Mouse (Mus musculus) v-Abl transformed pro-B cells (cell line): ENCODE results near the gene Gm648.
"Not testable (repeated sequence)": the region's sequence is repeated elsewhere in the genome, so short reads cannot be mapped to it uniquely, and the experiment has no call there.

Source experiments
- in situ Hi-C, 2 experiments: fragments of 400-800 bp; cut with MboI; formaldehyde crosslinking; loops; one replicate each; pipeline ENCODE4 v1.15.1; 2025; ENCODE audit not compliant: unreplicated experiment in 2 of 2

The Gm648 gene

GRCm38 (mm10) chrX:56549506-56549905 lies at the start of gene Gm648:
Gene Gm648 (minus strand): TSS chrX:56549606.
- in situ Hi-C loops = loop anchor here (10.0 to 25.0 kb wide), 2 partner anchors 245 to 1113 kb away; no protein-coding TSS in a partner anchor

DNA sequence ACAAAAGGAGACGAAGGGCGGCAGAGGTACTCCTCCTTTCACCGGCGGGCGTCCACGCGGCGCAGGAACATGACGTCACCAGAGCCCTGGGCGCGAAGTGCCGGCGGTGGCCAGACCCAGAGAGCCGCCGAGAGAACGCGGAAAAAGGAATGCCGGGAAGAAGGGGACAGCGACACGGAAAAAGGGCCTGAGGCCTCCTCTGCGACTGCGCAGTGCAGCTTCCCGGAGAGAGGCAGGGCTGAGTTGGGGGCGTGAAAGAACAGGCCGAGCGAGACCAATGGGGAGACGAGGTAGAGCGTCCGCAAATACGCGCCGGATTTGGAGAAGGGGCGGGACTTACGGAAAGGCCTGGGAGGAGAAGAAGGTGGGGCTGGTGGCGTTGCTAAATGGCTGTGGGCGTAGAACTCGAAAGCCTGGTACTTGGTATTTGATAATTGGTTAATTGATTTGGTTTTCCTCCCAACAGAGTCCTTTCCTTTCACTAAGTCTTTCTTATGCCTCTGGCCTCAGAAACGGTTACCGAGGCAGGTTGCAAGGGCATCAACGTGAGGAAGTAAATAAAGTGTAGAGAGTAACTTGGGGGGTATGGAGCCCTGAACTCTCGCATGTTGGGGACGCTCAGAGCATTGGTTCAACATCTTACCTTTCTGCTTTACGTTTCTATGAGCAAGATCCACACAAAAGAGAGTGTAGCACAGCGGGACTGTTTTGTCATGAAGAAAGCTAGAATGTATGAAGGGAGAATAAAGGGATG lies 48.7 kb upstream of the Gm648 start, which contains the start of gene Mmgt1:
Gene Mmgt1 (minus strand): TSS at position 183 of the 754 bp plus-strand sequence.
- in situ Hi-C loops = loop anchor here (10.0 to 25.0 kb wide), 2 partner anchors 47 to 464 kb away; partner anchors contain the start of gene Htatsf1 (in 2 of the 2)

GRCm38 (mm10) chrX:56597219-56597886 lies 47.9 kb upstream of the Gm648 start:
- in situ Hi-C loops = loop anchor here (10.0 to 25.0 kb wide), 2 partner anchors 47 to 465 kb away; partner anchors contain the start of gene Htatsf1 (in 2 of the 2)

DNA sequence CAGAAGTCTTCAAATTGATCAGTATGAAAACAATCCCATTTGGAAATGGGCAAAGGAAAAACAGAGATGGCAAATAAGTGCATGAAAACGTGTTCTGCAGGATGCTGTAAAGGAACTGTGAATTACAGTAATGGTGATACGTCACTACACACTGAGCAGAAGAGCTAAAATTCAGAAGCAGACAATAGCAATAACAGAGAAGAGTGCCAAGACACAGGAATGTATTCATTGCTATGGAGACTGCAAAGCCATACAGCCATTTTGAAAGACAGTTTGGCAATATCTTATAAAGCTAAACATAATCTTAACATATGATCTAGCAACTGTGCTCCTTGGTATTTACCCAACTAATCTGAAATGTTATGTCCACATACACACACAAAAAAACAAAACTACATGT lies 28.8 kb upstream of the Gm648 start:
- in situ Hi-C loops = loop anchor here (25.0 kb wide), 1 partner anchor 484 kb away; the partner anchor contains the start of gene Htatsf1 (in 2 of the 2)

DNA sequence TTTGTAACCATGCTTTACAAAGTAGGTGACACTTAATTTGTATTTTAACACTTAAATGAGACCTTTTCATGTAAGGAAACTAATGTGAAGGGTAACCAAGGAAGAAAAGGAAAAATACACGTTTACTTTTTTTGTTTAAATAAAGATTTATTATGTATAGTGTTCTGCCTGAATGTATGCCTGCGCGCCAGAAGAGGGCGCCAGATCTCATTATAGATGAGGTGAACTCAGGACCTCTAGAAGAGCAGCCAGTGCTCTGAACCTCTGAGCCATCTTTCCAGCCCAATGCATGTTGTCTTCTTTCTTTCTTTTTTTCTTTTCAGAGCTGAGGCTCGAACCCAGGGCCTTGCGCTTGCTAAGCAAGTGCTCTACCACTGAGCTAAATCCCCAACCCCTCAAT lies 23.1 kb upstream of the Gm648 start:
- in situ Hi-C loops = loop anchor here (5.0 kb wide), 1 partner anchor 220 kb away; no protein-coding TSS in a partner anchor

DNA sequence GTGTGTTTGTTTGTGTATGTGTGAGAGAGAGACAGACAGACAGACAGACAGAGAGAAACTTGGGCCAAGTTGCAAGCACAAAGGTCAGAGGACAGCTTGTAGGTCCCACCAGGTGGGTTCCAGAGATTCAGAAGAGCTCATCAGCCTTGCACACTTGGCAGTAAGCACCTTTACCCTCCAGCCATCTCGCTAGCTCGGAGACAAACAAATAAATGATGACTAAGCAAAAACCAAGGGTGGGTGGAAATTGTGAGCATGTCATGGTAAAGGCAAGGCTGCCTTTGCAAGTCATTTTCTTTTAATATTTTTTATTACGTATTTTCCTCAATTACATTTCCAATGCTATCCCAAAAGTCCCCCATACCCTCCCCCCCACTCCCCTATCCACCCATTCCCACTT lies 4.2 kb upstream of the Gm648 start:
- in situ Hi-C loops = no loop called here

DNA sequence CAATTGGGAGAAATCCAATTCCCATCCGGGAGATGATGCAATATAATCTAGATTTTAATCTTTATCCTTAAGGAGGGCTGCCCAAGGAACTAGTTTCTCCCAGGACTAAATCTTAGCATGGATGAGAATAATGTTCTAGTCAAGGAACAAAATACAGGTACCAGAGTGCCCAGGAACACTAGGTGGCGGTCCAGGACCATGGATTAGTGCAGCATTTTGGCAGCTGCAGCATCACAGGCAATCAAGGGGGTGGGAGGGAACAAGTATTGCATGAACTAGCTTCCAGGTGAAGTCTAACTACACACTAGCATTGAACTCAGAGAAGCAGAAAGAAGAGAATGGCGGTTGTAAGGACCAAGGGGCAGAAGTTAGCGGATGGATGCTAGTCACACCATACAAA lies 12.2 kb downstream of the Gm648 start:
- in situ Hi-C loops = loop anchor here (10.0 to 25.0 kb wide), 2 partner anchors 1125 to 1958 kb away; no protein-coding TSS in a partner anchor

GRCm38 (mm10) chrX:56531266-56531665 lies 18.1 kb downstream of the Gm648 start:
- in situ Hi-C loops = loop anchor here (10.0 to 25.0 kb wide), 2 partner anchors 1131 to 1964 kb away; no protein-coding TSS in a partner anchor

- in situ Hi-C loops = not testable (repeated sequence)
Measured at GRCm38 (mm10) chrX:56524442-56524841, 25.0 kb downstream of the Gm648 start, which contains the start of gene Gm10477. Gene Gm10477 (plus strand): TSS chrX:56524742.

DNA sequence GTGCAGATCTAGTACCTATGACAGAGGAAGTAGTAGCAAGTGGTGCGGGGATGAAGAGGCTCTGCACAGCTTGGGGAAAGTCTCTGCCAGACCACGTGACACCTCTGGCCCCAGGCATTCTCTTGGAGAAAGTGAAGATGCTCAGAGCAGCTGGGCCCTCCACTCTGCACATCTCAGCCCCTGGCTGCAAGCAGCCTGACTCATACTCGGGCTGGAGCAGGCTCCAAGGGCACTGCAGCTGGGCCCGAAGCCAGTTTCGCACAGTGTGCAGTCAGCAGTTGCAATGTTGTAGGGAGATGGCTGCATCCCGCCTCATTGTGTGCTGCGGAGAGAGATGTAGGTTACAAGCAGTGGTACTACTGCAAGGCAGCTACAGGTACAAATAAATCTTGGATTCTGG lies 52.2 kb downstream of the Gm648 start:
- in situ Hi-C loops = loop anchor here in 1 of 2 experiments (25.0 kb wide), 1 partner anchor 910 kb away; no protein-coding TSS in a partner anchor
